Mouse (Mus musculus) gastrocnemius, adult 18-20 months (tissue): ENCODE results near the gene Dclre1b. TPM values are rescaled to one million over a fixed set of nuclear protein-coding genes. Genes with fewer than 3 reads are reported as not detected.
"Not testable (repeated sequence)": the region's sequence is repeated elsewhere in the genome, so short reads cannot be mapped to it uniquely, and the experiment has no call there.

Experiments used
- DNase-seq: peaks from one replicate; pipeline ENCODE4 v3.0.0; 2021; ENCODE audit warnings: low spot score
- total RNA-seq, 2 experiments: library from RNA; stranded (reverse); gene quantifications; 2 replicates each; pipeline ENCODE4 v1.2.3; 2021

Gene Dclre1b
- total RNA-seq, 2 experiments from 2014 or later: 4.3 to 5.5 TPM

GRCm38 (mm10) chr3:103810967-103811366, 1.7 kb upstream of the Dclre1b start:
- no peak for DNase-seq

GRCm38 (mm10) chr3:103809799-103810150, 531 bp upstream of the Dclre1b start:
- DNase-seq: no peak

DNA sequence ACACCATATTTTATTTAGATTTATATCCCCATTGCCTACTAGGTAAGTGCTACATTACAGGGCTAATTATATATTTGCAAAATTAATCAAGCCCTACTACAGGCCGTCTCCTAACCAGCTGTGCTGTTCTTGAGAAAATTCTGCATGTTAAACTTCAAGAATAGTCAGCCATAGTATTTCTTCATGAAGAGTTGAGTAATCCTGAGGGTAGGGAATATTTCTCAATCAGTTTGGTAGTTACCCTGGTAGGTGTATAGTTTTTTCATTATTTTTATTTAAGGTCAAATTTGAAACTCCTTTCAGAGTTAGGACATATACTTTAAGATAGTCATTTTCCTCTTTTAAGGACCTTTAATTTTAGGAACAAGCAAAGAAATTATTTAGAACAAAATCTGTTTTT, 3.6 kb downstream of the Dclre1b start:
- DNase-seq: no peak

DNA sequence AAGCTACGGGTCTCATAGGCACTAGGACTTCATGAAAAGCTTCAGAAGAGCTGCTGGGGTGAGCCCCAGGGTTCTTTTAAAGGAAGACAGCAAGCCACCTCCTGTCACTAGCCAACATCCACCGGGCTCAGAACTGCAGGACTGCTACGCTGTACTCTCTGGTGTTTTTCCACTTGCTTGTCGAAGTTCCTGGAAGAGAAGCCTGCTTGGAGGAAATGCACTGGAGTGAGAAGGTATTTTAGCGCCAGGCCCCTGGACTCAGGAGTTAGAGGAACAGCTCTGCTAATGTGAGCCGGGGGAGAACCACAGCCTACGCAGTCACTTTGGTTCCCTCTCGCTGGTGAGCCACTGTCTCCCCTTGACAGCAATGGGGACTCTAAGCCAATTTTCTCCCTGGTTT, 6.4 kb downstream of the Dclre1b start:
- no peak for DNase-seq

- peak; percentile 87 for DNase-seq
Observed at GRCm38 (mm10) chr3:103801631-103802531, 7.4 kb downstream of the Dclre1b start.

DNA sequence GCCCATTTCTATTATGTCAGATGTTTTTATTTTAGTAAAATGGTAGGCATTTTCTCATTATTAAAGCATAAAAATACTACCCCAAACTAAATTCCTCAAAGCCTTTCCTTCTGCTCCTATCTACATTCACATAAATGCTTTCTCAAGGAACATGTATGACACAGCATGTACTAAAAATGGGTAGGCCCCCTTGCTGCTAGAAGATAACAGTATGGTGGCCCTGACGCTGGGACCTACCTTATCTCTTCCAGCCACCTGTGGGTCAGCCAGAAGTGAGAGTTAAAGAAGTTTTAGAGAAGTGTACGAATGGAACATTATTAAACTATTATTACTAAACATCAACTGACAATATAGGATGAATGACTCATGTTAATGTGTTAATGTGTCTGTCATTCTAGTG, 9.7 kb downstream of the Dclre1b start:
- no peak for DNase-seq

DNA sequence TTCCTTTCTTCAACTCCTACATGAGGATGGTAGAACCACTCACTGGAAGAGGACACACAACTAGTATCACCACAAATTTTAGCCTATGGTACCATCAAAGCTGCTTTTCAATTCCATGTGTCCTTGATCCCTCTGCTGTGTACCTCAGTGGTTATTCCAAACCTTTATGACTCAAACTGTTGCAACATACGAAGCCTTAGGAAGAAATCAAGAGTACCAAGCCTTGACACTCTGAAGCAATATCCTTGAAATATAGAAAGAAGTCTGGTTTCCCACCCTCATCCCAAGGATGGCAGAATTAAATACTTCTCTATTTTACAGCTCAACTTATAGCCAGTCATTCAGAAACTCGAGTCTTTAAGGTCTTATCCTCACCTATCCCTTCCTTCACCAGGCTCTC, 12.9 kb downstream of the Dclre1b start:
- no peak for DNase-seq

DNA sequence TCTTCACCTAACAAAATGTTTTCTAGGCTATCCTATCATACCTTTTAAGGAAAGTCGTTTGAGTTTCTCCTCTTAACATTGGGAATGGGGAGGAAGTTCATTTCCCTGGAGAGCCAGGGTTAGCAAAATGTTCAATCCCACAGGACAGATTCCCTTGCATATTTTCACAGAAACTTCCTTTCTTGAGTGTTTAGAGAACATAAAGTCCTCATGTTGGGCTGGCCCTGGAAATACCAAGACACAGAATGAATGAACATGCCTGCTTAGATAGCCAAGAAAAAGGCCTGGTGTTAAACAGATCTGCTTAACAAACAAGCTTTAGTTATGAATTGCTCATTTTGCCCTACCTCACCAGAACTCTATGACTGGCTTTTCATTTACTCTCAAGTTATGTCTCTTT, 16.7 kb downstream of the Dclre1b start:
- peak; percentile 47 for DNase-seq

GRCm38 (mm10) chr3:103792111-103792406, 17.2 kb downstream of the Dclre1b start:
- not testable (repeated sequence) for DNase-seq

DNA sequence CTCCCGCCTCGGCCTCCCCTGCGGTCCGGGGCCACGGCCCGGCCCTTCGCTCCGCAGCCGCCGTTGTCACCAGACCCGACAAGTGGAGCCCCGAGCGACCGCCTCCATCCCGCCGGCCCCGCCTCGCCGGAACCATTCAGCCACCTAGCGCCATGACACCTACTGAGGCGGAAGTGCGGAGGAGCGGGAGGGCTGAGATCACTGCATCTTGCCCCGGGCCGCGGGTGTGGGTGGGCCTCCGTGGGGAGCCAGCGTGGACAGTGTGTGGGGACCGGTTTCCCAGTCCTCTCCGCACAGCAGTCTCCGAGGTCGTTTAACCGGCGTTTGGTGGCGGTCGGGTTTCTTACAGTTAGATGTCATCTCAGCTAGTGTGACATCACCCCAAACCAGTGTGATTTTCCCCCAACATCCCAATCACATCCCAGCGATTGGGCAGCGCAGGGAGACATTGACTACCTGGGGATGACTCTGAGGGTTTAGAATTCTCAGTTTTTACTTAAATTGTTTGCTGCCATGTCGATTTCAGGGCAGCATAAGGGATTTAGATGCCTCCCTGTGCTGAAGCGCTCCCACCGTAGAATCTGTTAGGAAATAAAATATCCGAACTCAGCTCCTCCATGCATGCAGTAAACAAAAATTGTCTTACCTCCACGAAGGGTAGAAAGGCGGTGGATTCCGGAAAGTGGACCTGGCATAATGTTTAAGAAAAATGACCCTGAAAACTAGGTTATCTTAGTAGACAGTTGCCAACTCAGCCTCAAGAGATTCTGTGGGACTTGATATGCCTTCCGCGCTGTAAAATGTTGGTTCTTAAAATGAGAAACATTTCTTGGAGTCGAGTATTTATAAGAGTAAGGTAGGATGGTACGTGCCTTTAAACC, 17.8 kb downstream of the Dclre1b start, which contains the start of gene Hipk1:
Hipk1 (minus strand) TSS at position 334 of the 881 bp plus-strand sequence.
- DNase-seq: peak; percentile 94

DNA sequence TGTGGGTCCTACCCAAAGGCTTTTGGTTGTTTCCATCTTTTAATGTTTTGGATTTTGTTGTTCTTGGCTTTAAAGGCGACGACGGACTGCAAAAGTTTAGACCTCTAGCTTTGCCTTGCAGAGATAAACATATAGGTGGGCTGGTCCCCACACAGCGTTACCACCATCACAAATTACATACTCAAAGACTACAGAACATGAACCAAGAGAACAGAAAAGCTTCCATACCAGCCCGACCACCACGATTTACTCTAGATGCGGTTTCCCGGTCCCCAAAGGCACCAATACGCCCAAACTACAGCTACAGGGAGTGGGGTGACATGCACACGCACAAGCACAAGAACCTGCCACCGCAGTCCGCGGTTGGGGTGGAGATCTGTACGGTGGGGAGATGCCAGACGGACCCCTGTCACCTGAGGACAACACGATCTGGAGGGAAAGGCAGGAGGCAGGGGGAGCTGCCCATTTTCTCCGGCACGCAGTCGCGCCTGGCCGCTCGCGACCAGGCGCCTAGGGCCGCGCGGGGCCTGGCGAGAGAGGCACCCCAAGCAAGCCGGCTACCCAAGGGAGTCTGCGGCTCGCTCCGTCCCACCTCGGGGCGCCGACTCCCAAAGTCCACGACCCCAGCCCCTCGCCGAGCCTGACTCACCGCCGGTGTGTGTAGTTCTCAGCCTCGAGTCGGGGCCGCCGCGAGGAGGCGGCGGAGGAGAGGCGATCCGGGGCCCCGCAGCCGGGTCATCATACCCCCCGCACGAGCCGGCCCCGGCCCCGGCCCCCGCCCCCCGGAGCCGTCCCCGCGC, 18.7 kb downstream of the Dclre1b start:
- DNase-seq: peak; percentile 17

- no peak for DNase-seq
Observed at GRCm38 (mm10) chr3:103789891-103790345, 19.3 kb downstream of the Dclre1b start.

GRCm38 (mm10) chr3:103789096-103789495, 20.1 kb downstream of the Dclre1b start:
- DNase-seq: no peak

DNA sequence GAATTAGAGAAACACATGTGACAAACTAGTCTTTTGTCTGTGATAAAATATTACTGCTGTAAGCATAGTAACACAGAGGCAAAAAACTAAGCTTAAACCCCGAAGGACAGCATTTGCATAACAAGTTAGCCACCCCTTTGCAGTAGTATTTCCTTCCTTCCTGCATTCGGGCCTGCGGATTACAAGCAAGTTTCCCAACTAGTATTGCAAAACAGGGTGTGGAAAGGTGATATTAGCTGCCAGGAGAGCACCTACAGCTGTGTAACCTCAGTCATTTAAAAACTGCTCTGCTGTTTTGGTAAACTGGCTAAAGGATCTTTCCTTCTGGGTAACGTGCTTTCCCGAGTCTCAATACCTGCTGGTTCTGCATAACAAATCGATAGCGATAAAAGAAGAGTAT, 22.0 kb downstream of the Dclre1b start:
- no peak for DNase-seq

GRCm38 (mm10) chr3:103782844-103783609, 26.2 kb downstream of the Dclre1b start:
- DNase-seq: no peak

- no peak for DNase-seq
Observed at GRCm38 (mm10) chr3:103780777-103781176, 28.5 kb downstream of the Dclre1b start.

DNA sequence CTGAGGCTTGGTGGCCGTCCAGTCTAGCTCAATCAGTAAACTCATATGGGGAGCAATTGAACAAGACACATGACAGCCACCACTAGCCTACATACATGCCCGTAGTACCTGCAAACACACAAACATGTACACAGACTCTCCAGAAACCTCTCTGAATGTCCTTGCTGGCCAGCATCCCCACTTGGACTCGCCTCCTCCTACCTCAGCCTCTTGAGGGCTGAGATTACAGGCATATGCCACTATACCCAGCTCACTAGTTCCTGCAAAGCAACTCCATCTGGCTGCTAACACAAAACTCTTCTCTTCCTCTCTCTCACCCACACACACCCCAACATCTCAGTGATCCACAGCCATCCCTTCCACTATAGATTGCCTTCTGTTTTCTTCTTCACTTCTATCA, 29.0 kb downstream of the Dclre1b start:
- no peak for DNase-seq

DNA sequence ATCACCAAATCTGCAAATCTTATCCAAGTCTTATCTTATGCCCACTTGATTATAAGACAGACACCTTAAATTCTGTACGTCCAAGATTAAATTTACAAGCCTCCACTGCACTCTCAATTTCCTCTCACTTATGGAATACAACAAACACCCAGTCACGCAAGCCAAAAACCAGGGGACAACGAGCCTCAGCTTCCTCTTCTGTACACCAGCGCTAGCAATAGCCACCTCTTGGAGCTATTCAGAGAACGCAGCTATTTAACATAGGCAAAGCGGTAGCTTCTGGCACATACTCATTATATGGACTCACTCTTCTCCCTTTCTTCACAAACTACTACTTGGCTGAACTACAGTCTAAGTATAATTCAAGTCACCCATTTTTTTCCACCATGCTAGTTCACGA, 30.1 kb downstream of the Dclre1b start:
- no peak for DNase-seq

GRCm38 (mm10) chr3:103778660-103779059, 30.6 kb downstream of the Dclre1b start:
- no peak for DNase-seq

DNA sequence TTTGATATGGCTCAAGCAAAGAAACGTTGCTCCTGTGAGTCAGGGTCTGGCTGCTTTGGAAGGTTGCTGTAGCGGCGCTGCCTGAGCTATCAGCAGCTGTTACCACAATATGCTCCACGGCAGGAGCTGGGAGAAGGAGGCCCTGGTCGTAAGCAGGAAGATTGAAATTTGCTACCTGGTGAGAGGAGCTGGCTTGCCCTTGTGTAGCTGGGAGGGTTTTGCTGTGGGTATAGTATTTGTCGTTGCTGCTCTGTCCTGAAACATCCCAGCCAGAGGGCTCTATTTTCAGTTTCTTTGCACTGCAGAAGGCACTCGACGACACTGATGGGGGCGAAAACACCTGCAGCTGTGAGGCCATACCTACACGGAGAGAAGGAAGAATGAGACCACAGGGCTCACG, 31.3 kb downstream of the Dclre1b start:
- DNase-seq: no peak

- DNase-seq: no peak
Observed at GRCm38 (mm10) chr3:103774009-103774408, 35.2 kb downstream of the Dclre1b start.
